Mouse (Mus musculus): ENCODE measurements around the gene Immp2l. TPM values are rescaled to one million over a fixed set of nuclear protein-coding genes. Genes with fewer than 3 reads are reported as not detected.

Gene Immp2l
- polyA plus RNA-seq, 2 experiments from 2014 or later = 13.8 to 18.7 TPM

DNA sequence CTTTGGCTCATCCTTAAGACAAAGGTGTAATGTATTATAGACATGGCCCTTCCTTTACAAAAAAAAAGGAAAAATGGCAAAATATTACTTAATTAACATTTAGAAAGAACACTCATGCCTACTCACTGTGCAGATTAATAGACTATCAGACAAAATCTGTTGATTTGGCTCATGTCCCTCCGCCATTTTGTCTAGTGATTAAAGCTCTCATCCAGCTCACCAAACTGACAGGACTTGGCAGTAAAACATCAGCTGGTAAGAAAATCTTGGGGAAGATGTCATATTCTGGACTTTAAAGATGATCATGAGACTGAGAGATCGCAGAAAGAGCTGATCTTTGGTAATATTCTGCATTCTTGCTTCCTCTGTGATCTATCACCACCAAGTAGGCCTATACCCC is 293.5 kb downstream of the Immp2l start:
- no peak for ATAC-seq

DNA sequence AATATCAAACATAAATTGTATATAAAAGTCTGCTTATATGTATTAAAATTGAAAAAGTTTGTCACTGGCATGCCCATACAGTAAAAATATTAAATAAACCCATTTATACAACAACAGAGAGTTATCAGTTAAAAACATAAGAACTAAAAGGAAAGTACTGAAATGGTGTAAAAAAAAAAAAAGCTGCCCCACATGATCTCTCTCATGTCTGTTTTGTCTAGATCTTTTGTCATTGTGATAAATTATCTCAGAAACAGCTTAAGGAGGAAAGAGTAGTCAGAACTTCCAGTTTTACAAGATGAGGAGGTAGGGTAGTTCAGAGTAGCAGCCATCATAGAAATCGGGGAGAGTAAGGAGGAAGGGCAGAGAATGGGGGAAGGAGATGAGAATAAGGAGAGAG is 298.1 kb downstream of the Immp2l start:
- ATAC-seq = no peak

DNA sequence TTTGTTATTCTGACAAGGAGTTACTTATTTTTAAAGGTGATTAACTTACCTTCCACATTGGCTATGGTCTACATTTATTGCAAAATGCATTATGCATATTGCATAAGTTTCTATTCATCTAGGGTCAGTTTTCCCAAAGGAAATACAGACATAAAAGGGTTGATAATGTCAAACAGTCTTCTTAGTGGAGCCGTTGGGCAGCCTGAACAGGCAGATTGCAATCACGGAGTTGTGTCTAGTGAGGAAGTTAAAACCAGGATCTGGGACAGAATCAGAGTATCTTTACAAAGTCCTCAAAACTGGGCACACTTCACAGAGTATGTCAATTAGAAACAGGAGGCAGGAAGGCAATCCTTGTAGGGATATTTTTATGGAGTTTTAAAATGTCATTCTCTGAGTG is 300.5 kb downstream of the Immp2l start:
- no peak for ATAC-seq

DNA sequence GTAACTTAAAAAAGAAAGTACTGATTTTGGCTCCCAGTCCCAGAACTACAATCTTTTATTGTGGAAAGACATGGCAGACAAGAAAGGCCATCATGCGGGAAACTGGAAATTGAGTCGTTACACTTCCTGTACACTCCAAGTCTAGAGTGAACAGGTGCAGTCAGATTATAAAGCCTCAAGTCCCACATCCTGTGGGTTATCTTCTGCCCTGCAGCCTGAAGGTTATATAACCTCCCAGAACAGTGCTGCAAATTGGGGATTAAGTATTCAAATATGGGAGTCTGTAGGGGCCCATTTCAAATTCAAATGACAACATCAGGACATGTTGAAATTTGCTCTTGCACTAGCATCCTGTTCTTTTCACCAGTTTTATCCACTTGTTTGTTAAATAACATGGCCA is 301.9 kb downstream of the Immp2l start:
- no peak for ATAC-seq

DNA sequence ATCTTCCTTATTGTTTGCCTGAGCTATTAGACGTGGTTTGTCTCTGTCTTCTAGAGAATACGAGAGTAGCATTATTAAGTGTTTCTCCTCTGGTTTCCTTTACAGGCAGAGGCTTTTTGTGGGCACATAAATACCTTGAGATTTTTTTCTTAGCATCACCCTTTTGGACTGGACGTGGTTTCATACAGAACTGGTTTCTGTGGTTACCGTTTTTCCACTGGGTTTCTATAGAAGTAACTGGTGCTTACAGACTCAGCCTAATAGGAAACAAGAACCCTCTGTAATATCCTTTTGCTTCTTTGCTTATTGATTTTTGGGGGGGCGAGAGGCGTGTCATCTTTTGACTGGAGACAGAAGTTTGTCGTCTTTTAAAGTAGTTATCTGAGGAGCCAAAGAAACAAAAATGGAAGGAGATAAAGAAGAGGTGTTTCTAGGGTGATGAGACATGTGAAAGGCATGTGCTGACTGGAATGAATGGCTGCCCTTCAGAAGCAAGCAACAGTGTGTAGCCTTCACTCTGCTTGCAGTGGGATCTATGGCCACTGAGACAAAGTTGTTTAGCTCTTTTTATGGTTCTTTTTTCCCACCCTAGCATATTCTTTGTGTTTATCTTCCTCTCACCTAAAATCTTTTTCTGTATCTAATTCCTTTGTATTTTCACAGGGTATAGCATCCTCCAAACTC is 307.2 kb downstream of the Immp2l start:
- no peak for ATAC-seq

DNA sequence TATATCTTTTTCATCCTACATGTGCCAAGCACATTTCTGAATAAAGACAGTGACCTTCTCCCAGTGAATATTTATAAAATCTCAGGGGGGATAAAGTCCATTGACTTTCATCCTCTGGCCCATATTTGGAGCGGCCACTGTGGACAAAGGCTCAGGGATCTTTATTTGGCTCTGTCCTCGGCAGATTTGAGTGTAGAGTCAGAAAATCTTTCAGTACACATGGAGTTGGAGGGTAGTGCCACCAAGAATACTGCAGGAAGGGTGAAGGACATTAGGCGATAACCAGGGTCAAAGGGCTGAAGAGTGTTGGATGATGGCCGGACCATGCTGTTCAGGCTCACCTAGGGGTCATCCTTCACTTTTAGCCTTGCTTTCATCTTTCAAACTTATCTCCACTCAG is 321.7 kb downstream of the Immp2l start:
- no peak for ATAC-seq

DNA sequence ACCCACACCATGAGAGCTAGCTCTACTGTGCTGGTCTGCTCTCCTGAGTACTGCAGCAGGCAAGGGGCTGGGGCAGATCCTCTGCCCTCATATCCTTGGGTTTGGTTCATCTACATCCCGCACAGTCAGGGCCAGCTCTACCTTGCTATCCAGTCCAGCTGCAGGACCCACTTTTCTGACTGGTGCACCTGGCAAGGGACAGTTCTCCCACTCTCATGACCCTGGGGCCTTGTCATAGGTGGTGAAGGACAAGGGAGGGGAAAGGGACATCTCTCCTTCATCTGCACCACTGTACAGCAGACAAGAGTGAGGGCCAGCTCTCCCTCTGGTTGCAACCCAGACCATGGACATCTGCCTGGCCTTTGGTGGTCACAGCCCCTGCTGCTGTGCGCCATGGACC is 323.6 kb downstream of the Immp2l start:
- ATAC-seq = no peak

DNA sequence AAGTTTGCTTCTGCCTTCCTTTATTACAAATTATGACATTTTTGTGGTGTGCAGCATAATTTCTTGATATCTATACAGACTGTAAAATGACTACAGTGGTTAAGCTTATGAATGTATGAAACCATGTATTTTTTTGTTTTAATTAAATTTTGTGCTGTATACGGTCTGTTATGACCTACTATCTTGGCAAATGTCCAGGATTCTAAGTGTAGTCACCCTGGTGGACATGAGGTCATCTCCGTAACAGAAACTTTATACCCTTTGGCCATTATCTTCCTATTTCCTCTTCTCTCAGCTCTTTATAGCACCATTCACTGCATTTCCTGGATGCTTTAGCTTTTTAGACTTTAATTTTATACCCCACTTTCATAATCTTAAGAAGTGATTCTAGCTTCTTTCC is 325.5 kb downstream of the Immp2l start:
- ATAC-seq = no peak

DNA sequence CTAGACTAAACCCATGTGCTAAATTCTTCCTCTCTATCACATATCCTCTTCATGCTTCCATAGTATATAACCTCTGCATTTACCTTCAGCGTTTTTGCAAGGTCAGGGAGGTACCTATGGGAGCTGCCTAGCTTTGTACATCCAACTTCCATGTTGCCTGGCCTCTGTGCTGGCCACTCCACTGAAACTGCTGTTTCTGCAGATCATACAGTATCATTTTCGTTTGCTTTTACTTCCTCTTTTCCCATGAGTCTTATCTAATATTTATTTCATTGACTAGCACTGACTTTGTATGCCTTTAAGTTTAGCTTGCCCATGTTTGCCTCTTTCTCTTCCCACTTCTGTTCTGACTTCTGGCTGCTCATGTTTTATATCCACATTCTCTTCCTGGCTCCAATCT is 325.9 kb downstream of the Immp2l start:
- no peak for ATAC-seq

DNA sequence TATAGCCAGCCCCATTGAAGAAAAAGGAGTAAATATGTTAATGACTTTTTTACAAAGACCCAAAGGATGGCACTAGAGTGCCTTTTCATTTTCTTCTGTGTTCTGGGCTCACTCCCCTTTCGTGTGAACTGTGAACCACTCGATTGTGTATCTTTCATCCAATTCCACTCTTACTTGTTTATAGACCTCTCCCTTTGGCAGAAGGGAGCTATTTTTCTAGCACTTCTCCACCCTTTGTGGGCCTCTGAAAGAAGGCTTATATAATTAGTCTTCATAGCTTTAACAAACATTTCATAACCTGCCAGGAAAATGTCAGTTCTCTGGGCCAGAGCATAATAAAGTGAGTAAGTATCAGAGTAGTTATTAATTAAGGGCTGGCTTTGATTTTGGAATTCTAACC is 327.4 kb downstream of the Immp2l start:
- ATAC-seq = no peak

DNA sequence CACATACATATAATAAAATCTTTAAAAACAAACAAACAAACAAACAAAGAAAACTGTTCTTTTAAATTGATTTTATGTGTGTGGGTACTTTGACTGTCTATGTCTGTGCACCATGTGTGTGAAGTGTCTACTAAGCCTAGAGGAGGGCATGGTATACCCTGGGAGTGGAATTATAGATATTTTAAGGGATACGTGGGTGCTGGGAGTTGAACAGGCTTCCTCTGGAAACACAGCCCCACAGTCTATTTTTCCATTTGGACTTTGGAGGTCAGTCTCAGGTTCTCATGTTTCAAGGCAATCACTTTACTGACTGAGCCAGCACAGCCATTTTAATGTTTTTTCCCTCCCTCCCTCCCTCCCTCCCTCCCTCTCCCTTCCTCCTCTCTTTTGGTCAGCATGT is 331.0 kb downstream of the Immp2l start:
- ATAC-seq = no peak

DNA sequence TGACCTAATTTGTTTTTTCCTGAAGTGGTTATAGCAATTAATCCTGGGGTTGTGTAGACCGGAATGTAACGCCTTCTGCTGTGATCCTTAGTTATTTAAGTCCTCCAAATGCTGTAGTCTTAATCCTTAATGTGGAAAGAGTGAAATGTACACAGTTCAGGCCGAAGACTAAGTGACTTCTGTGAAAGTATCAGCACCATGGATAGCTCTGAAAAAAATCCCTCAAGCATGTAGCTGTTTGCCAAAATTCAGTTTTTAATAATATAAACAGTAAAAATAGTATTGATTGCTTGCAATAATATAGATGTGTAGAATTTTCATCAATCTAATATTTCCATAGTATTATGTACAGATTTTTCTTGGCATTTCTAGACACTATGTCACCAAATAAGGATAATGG is 332.1 kb downstream of the Immp2l start:
- ATAC-seq = no peak

DNA sequence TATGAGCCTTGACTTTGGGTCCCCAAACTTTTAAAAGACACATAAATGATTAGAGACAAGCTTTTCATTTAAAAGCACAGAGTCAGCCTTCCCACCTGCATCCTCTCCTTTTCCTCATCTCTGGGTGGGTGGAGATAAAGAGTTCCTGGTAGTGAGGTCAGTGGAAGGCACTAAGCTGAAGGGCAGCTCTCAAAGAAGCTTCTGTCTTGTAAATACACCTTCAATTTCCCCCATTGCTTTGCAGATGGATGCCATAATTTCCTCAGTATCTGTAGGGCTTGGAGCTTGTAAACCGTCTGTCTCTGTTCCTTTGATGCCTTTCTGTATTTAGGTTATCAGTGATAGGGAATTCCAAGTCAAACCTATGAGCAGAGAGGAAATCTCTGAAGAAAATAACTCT is 362.8 kb downstream of the Immp2l start:
- no peak for ATAC-seq

DNA sequence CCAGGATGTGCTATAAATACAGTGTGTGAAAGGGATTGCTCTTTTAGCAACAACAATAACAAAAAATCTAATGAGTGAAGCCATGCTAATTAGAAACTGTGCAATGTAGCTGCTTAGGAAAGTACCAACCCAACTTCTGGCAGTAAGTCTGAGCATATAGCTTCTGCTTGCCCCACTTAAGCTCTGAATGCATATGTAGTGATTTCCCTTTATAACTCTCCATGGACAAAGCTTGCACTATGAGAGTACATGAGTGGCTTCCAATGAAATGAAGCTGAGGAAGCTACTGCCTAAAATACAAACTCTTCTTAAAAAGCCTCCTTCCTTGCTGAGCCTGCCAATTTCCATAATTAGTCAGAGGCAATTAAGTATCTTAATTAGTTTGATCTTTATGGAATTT is 370.3 kb downstream of the Immp2l start:
- ATAC-seq = no peak

DNA sequence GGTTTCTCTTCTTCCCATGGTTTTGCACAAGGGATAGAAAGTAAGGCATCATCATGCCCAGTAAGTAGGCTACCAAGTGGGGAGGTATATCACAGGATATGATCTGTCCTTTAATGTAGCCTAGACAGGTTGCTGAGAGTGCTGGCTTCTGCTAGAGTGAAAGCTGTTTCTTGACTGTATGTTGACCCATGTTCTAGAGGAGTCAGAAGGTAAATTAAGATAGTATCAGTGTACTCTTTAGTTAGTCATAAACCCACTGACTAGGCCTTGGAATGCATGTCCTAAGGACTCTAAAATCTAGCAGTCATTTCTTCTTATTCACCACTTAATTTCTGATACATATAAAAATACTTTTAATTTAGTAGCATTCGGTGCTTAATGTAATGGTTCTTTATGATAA is 377.2 kb downstream of the Immp2l start:
- no peak for ATAC-seq

DNA sequence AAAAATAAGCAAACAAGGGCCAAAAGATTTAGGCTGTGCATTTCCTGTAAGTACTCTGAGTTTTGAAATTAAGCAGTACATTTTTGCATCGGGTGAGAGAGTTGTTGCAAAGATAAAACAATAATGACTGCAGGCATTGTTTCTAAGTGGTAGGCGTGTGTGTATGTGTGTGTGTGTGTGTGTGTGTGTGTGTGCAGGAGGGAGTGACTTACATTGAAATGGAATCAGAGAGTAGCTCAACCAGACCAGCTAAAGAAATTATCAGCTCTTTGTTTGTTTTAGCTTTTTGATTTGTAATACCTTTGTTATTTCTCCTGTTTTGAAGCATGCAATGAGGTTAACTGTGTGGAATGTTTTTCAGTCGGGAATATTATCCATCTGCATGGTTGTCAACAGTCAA is 378.0 kb downstream of the Immp2l start:
- ATAC-seq = no peak

DNA sequence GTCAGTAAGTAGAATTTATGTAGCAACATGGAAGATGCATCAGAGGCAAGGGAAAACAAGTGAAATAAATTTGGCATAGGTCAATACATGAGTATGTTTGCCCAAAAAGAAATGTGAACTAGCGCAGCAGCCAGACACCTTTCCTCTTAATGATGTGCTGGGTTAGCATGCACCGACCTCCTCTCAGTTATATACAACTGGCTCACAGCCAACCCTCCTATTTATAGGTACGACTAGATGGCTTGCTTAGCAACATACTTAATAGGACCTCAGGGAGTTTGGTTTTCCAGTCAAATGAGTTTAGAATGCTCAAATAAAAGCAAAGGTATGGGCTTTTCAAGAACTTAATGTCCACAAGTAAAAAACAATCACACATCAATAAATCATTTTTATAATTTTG is 385.5 kb downstream of the Immp2l start:
- ATAC-seq = no peak

DNA sequence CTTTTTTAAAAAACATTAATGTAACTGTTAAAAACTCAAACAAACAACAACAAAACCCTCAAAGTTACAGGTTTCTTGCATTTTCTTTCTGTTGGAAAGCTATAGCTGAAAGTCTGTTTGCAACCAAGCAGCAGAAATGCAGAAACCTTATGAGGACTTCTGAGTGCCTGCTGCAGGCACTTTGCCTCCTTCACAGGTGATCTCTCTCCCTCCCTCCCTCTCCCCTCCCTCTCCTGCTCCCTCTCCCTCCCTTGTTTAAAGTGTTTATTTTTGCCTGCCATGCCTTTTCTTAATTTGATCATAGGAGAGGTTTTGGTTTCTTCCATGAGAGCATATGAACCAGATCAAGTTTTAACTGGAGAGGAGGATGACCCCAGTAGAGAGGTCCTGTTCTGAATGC is 392.7 kb downstream of the Immp2l start:
- no peak for ATAC-seq

DNA sequence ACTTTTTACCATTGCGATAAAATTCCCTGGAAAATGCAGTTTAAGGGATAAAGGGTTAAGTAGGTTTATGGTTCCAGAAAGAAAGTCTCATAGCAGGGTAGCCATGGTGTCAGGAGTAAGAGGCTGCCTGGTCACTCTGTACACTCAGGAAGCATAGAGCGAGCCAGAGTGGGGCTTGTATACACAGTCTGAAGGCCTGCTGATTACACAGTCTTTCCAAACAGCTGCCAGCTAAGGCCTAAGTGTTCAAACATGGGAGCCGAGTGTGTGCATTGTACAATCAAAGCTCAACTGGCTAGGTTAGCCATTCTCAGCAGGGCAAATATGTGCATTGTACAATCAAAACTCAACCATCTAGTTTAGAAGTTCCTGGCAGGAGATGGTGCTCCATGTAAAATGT is 393.2 kb downstream of the Immp2l start:
- no peak for ATAC-seq

DNA sequence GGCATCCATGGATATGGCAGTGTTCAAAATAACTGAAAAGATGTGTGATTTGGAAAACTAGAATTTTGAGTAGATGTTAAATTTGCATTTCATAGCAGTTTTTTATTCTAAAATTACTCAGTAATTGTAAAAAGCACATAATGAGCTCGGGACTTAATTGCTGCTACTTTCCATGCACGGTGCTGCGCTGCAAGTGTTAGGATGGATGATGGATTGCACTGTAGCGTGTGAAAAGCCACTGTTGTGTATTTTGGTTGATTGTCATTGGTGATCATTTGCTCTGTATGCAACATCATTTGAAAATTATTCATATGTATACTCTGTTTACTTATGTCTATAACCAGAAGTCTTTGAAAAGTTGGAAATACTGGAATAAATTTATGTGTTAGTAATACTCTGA is 394.1 kb downstream of the Immp2l start:
- ATAC-seq = no peak

DNA sequence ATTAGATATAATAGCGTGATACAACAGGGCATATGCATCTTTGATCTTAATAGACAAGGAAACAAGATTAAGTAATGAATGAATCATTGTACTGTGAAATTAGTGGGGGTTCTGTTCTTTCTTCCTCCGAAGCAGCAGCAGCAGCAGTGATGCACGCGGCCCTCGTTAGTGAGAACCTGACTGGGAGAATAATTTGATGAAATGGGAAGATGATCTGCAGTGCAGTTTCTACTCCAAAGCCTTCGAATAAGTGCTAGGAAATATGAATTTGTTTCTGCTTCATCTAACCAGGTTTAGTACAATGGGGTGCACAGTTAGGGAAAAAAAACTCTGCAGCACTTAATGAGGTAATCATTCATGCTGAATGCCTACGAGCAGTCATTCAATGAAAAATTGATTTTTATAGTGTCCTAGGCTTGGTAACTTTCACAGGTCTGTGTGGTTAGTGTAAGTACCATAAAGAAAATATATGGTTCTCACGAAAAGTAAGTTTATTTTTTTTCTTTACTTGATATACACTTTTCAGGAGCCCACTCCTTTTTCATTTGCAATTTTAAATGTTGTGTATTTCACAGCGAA is 401.3 kb downstream of the Immp2l start:
- ATAC-seq = no peak

DNA sequence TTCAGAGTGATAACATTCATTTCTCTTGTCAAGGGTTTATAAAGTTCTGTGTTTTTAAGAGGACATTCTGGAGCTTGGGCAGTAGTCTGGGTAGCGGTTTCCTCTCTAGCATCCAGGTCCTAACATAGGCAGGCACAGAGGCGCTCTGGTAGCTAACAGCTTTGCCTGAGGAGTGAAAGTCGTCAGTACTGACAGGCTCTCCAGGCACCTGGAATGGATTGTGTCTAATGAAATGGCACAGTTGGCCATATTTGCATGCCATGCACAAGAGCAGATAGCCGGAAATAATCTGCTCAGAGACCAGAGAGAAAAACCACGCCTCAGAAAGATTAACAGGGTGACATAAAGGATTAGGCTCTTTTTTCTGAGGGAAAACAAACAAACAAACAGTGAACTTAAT is 403.6 kb downstream of the Immp2l start:
- no peak for ATAC-seq

DNA sequence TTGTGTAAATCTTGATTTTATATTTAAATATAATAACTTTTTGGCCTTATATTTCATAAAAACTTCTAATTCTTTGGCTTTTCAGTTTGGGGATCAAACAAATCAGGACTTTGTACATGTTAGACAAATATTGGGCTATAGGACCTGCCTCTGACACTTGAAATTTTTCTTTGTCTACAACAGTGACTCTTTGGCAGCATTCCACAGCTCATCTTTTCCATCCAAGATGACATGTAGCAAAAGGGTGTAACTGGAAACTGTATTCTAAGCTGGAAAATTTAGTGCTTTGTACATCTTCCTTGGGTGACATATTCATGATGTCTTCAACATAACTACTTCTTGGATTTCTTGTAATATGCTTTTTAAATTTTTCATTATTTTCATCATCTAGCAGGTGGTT is 404.9 kb downstream of the Immp2l start:
- ATAC-seq = no peak

DNA sequence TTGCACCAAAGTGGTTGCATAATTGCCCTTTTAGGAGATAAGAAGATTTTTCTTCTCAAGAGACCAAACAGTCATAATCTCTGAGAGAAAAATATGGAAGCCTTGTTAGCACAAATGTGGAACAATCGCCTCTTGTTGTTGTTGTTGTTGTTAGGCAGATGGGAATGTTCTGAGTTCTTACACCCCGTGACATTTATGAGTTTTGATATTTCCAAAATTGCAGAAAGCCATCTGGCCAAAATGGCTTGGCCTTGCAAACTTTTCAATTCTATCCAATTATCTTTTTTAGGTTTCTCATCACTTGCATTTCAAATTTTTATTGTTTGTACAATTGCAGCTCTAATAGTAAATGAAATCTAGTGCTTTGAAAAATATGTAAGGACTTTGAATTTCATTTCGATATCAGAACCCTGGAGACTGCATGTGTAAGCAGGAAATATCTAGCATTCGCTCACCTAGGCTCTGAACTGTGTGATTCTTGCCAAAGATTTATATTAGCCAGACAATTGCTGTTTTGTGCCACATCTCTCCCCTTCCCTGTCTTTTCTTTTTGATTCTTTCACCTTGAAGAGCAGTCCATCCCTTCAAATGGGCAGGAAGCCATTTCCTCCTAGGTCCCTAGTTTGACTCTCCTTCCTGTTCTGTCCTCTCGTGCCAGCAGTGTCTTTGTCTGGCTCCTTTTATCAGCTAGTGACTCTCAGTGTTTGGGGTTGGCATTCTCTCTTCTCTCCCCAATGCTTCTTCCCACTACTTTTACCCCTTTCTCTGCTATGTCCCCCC is 412.5 kb downstream of the Immp2l start:
- no peak for ATAC-seq

Measured in activated CD4-positive, CD25-positive, alpha-beta regulatory T cell, adult 4 months (primary cell).